Comparison of ENCODE assay signal across 8 mouse cellular contexts in genomic region chr15:89355241-89356187, GRCm38 (mm10). TPM values are rescaled to one million over a fixed set of nuclear protein-coding genes. Genes with fewer than 3 reads are reported as not detected.
A peak's percentile ranks its signal among the peaks of the same experiment; 100 is the strongest.
DNase-seq lines count a peak whose midpoint lies in the region; ATAC-seq and TF ChIP-seq lines count a peak whose summit lies in the region.

Gene Lmf2 (minus strand): TSS chr15:89355659.
Gene Ncaph2 (plus strand): TSS chr15:89355719.

- intact Hi-C loops in gastrocnemius, adult 2 months (cut with DNase I): loop anchor here (1.0 to 10.0 kb wide), 5 partner anchors 18 to 537 kb away; partner anchors contain the start of genes Alg12, C730034F03Rik, Chkb and Creld2
- intact Hi-C loops in left cerebral cortex, adult 2 months (cut with DNase I): loop anchor here (2.0 kb wide), 2 partner anchors 17 to 41 kb away; partner anchors contain the start of genes Sbf1 and Sco2

- no peak for TF ChIP-seq CTCF in gastrocnemius, adult 2 months (IDR thresholded peaks at IDR 0.05)
- no peak for TF ChIP-seq CTCF in hindbrain, postnatal 0 days (IDR thresholded peaks at IDR 0.05; ENCODE audit: low read depth)
- TF ChIP-seq CTCF in left cerebral cortex, adult 2 months (IDR thresholded peaks at IDR 0.05): no peak; the same call in 1 of the 2 replicates

- H3K27ac ChIP-seq in gastrocnemius, adult 2 months: peak within 1 kb of the TSS; percentile 94
- peak within 1 kb of the TSS; percentile 89 for H3K27ac ChIP-seq in hindbrain, postnatal 0 days
- peak within 1 kb of the TSS; percentile 82 for H3K27ac ChIP-seq in left cerebral cortex, adult 2 months

- ATAC-seq in hindbrain, postnatal 0 days: peak; percentile 95
- peak; percentile 88 for ATAC-seq in megakaryocyte, adult 5-6 weeks (ENCODE audit: poor library complexity, severe bottlenecking)

- WGBS in hindbrain, postnatal 0 days: under 1% methylated on average over 64 of the region's 64 CpGs

- no peaks in the 10 kb centered on the region for H3K27me3 ChIP-seq in hindbrain, postnatal 0 days (ENCODE audit: insufficient read depth, low read length)

- peaks cover 14% of the 10 kb centered on the region for H3K4me1 ChIP-seq in hindbrain, postnatal 0 days (ENCODE audit: insufficient read depth, low read length)

- H3K9ac ChIP-seq in hindbrain, postnatal 0 days (replicated peaks; ENCODE audit: low read length): peak within 1 kb of the TSS; percentile 73

- no peaks in the 10 kb centered on the region for H3K9me3 ChIP-seq in hindbrain, postnatal 0 days (ENCODE audit: low read length)

- H3K4me2 ChIP-seq in hindbrain, postnatal 0 days (ENCODE audit: low read depth, low read length): peak within 1 kb of the TSS; percentile 87

- H3K36me3 ChIP-seq in hindbrain, postnatal 0 days (ENCODE audit: insufficient read depth, low read length): peaks cover 31% of the 10 kb centered on the region

- DNase-seq in WW6 (ENCODE audit: low read depth, low spot score): peak; percentile 84
- peak; percentile 87 to 95 for DNase-seq in cerebellum, postnatal 4 days (ENCODE audit: low spot score in 2 of 2)
- peak; percentile 97 for DNase-seq in gastrocnemius, adult 2 months
- peak; percentile 98 for DNase-seq in hindbrain, postnatal 0 days (ENCODE audit: low spot score)
- peak; percentile 92 to 96 for DNase-seq in left cerebral cortex, adult 2 months (ENCODE audit: extremely low spot score in 1 of 2, low spot score in 2 of 2)
- peak; percentile 94 to 96 for DNase-seq in right cerebral cortex, adult 2 months (ENCODE audit: low spot score in 2 of 2)
- DNase-seq in urinary bladder, postnatal 14 days (ENCODE audit: low spot score): peak; percentile 96

- peak within 1 kb of the TSS; percentile 96 for H3K4me3 ChIP-seq in gastrocnemius, adult 2 months
- peak within 1 kb of the TSS; percentile 85 for H3K4me3 ChIP-seq in hindbrain, postnatal 0 days (ENCODE audit: low read length)
- peak within 1 kb of the TSS; percentile 87 for H3K4me3 ChIP-seq in left cerebral cortex, adult 2 months

RNA-seq across cellular contexts. Expression of gene Lmf2, which starts in this region (rescaled TPM):
- total RNA-seq in gastrocnemius, adult 2 months (2021): 10 to 100 TPM; 12.7 to 16.1 TPM
- total RNA-seq in hindbrain, postnatal 0 days (2014; rRNA removed): 24.9 and 26.2 TPM in 2 replicates
- 30.2 and 34.5 TPM in 2 replicates for polyA plus RNA-seq in hindbrain, postnatal 0 days (2015; fragmentation: Nextera tagmentation; extraction: Ambion mirVana)
- total RNA-seq in left cerebral cortex, adult 2 months (2021): 10 to 100 TPM; 18.8 to 19.8 TPM
- total RNA-seq in megakaryocyte, adult 5-6 weeks (2015): 31.0 and 31.8 TPM in 2 replicates
- 28.7 and 31.6 TPM in 2 replicates for total RNA-seq in megakaryocyte, adult 5-6 weeks (2017)

RNA-seq across cellular contexts. Expression of gene Ncaph2, which starts in this region (rescaled TPM):
- total RNA-seq in gastrocnemius, adult 2 months (2021): 10 to 100 TPM; 40.9 to 41.4 TPM
- 79.1 and 106 TPM in 2 replicates for total RNA-seq in hindbrain, postnatal 0 days (2014; rRNA removed)
- 97.1 and 99.1 TPM in 2 replicates for polyA plus RNA-seq in hindbrain, postnatal 0 days (2015; fragmentation: Nextera tagmentation; extraction: Ambion mirVana)
- total RNA-seq in left cerebral cortex, adult 2 months (2021): 100 to 1,000 TPM; 108 TPM
- total RNA-seq in megakaryocyte, adult 5-6 weeks (2015): 89.5 and 98.1 TPM in 2 replicates
- total RNA-seq in megakaryocyte, adult 5-6 weeks (2017): 86.6 and 92.0 TPM in 2 replicates

Comparison
In these comparisons a context has a peak if more than half of its experiments do, and no peak if none do; other contexts are left out.
1. Peak in every context shown above with its lines: DNase-seq, ATAC-seq, H3K4me3 ChIP-seq and H3K27ac ChIP-seq.